Mouse (Mus musculus) lung, postnatal 0 days (tissue): Measurements from ENCODE around the gene Cep170b. TPM values are rescaled to one million over a fixed set of nuclear protein-coding genes. Genes with fewer than 3 reads are reported as not detected.

Experiments used
- ATAC-seq: fragments of 200-750 bp; cut with Nextera tagmentation; 2 replicates; pipeline ENCODE4 v1.8.0; 2017; ENCODE audit warnings: moderate library complexity
- DNase-seq: peaks from one replicate; pipeline ENCODE4 v3.0.0-alpha.2; 2016; ENCODE audit warnings: low spot score
- H3K27ac ChIP-seq: fragments of 300-500 bp; sonication (generic); 2 replicates; pipeline ENCODE4 v1.5.1; 2014; ENCODE audit warnings: antibody characterized with exemption, mild to moderate bottlenecking, low read length, mixed read lengths
- H3K27me3 ChIP-seq: fragments of 300-500 bp; sonication (generic); replicated peaks from 2 replicates; pipeline ENCODE4 v1.6.1; 2014; ENCODE audit warnings: low read length, mixed read lengths; ENCODE audit not compliant: insufficient read depth
- H3K36me3 ChIP-seq: fragments of 300-500 bp; sonication (generic); 2 replicates; pipeline ENCODE4 v1.6.1; 2014; ENCODE audit warnings: low read length, mixed read lengths; ENCODE audit not compliant: insufficient read depth
- H3K4me1 ChIP-seq: fragments of 300-500 bp; sonication (generic); 2 replicates; pipeline ENCODE4 v1.6.1; 2014; ENCODE audit warnings: antibody characterized with exemption, low read depth, low read length, mixed read lengths; ENCODE audit not compliant: insufficient read depth
- H3K4me2 ChIP-seq: fragments of 300-500 bp; sonication (generic); replicated peaks from 2 replicates; pipeline ENCODE4 v1.6.1; 2014; ENCODE audit warnings: low read depth, mild to moderate bottlenecking, low read length, moderate library complexity, mixed read lengths
- H3K4me3 ChIP-seq: fragments of 300-500 bp; sonication (generic); 2 replicates; pipeline ENCODE4 v1.5.1; 2014; ENCODE audit warnings: low read depth, low read length
- H3K9ac ChIP-seq: fragments of 300-500 bp; sonication (generic); replicated peaks from 2 replicates; pipeline ENCODE4 v1.6.1; 2014; ENCODE audit warnings: low read depth, mild to moderate bottlenecking
- H3K9me3 ChIP-seq: fragments of 300-500 bp; sonication (generic); 2 replicates; pipeline ENCODE4 v1.6.1; 2016; ENCODE audit warnings: low read length, mixed read lengths
- CTCF ChIP-seq: IDR thresholded peaks from 2 replicates; pipeline ENCODE4 v1.5.1; 2016; ENCODE audit warnings: antibody characterized with exemption, mild to moderate bottlenecking
- EP300 ChIP-seq: IDR thresholded peaks from 2 replicates; pipeline ENCODE4 v1.6.1; 2016; ENCODE audit warnings: antibody characterized with exemption, mild to moderate bottlenecking, control low read depth
- WGBS: fragments of 180-500 bp; shearing (Covaris S2); extraction: QIAGEN DNeasy Blood & Tissue Kit; methylation state at CpG from one replicate; pipeline ENCODE4 v1.1.7; 2014; 5-methylcytosine and 5-hydroxymethylcytosine counted together
- polyA plus RNA-seq: library from polyadenylated mRNA; unstranded; fragments of >200 nt; fragmentation: Nextera tagmentation; extraction: Ambion mirVana; gene quantifications from 2 replicates; pipeline ENCODE4 v1.2.1, GENCODE M21; 2015

Cep170b gene
- polyA plus RNA-seq, 1 experiment from 2014 or later = 17.5 TPM

GRCm38 (mm10) chr12:112757896-112758295 lies 37.6 kb downstream of the Cep170b start:
- Histone ChIP-seq H3K4me3 (no peak overlapping the region), H3K9me3 (no peaks in the 10 kb centered on the region), H3K9ac (no peak overlapping the region), H3K36me3 (no peaks in the 10 kb centered on the region), H3K4me1 (no peaks in the 10 kb centered on the region), H3K4me2 (no peak overlapping the region), H3K27ac (no peak overlapping the region), H3K27me3 (no peaks in the 10 kb centered on the region)
- WGBS = 79% methylated on average over 5 of the region's 5 CpGs
- no peak for ATAC-seq
- TF ChIP-seq CTCF = no peak
- no peak for TF ChIP-seq EP300
- DNase-seq = no peak

GRCm38 (mm10) chr12:112759471-112759870 lies 39.2 kb downstream of the Cep170b start:
- WGBS = 76% methylated on average over 3 of the region's 3 CpGs
- ATAC-seq = no peak
- no peaks in the 10 kb centered on the region for H3K36me3 ChIP-seq

GRCm38 (mm10) chr12:112760154-112760926 lies 40.1 kb downstream of the Cep170b start, which contains the start of gene Pld4:
Pld4 (plus strand) TSS chr12:112760655.
- WGBS = 34% methylated on average over 4 of the region's 4 CpGs
- no peak within 1 kb of the TSS for H3K4me3 ChIP-seq

More at GRCm38 (mm10) chr12:112759471-112759870, 39.2 kb downstream of the Cep170b start:
- no peak for DNase-seq
- Histone ChIP-seq H3K4me3 (no peak overlapping the region), H3K4me1 (no peaks in the 10 kb centered on the region), H3K9ac (no peak overlapping the region), H3K9me3 (no peaks in the 10 kb centered on the region), H3K4me2 (no peak overlapping the region), H3K27me3 (no peaks in the 10 kb centered on the region), H3K27ac (no peak overlapping the region)
- no peak for TF ChIP-seq EP300
- no peak for TF ChIP-seq CTCF

GRCm38 (mm10) chr12:112761411-112761810 lies 41.2 kb downstream of the Cep170b start:
- no peak for ATAC-seq
- Histone ChIP-seq H3K27ac (no peak overlapping the region), H3K4me1 (no peaks in the 10 kb centered on the region), H3K4me3 (no peak overlapping the region), H3K27me3 (no peaks in the 10 kb centered on the region), H3K36me3 (no peaks in the 10 kb centered on the region), H3K9me3 (no peaks in the 10 kb centered on the region), H3K9ac (no peak overlapping the region), H3K4me2 (no peak overlapping the region)
- TF ChIP-seq EP300 = no peak
- no peak for TF ChIP-seq CTCF
- WGBS = 79% methylated on average over 4 of the region's 4 CpGs
- no peak for DNase-seq

More at GRCm38 (mm10) chr12:112760154-112760926, 40.1 kb downstream of the Cep170b start, which contains the start of gene Pld4:
- Histone ChIP-seq H3K27me3 (no peaks in the 10 kb centered on the region), H3K9me3 (no peaks in the 10 kb centered on the region), H3K9ac (no peak within 1 kb of the TSS), H3K4me1 (no peaks in the 10 kb centered on the region), H3K36me3 (no peaks in the 10 kb centered on the region), H3K4me2 (0 out of 2 replicates have a peak within 1 kb of the TSS, but pooled peaks have one; percentile 11), H3K27ac (no peak within 1 kb of the TSS)
- no peak for DNase-seq
- no peak for ATAC-seq
- TF ChIP-seq EP300 (no peak), CTCF (no peak)

- Histone ChIP-seq H3K27ac (no peak overlapping the region), H3K36me3 (no peaks in the 10 kb centered on the region), H3K4me1 (no peaks in the 10 kb centered on the region), H3K9ac (no peak overlapping the region), H3K27me3 (no peaks in the 10 kb centered on the region), H3K4me2 (no peak overlapping the region), H3K4me3 (no peak overlapping the region), H3K9me3 (no peaks in the 10 kb centered on the region)
- WGBS = 85% methylated on average over 3 of the region's 3 CpGs
- DNase-seq (peak; percentile 4), ATAC-seq (no peak; the same call in 1 of the 2 replicates)
- TF ChIP-seq CTCF (no peak), EP300 (no peak)
Observed at GRCm38 (mm10) chr12:112762018-112762417, 41.8 kb downstream of the Cep170b start.

GRCm38 (mm10) chr12:112763176-112763575 lies 42.9 kb downstream of the Cep170b start:
- TF ChIP-seq CTCF (no peak), EP300 (no peak)
- Histone ChIP-seq H3K27ac (no peak overlapping the region), H3K9me3 (no peaks in the 10 kb centered on the region), H3K9ac (no peak overlapping the region), H3K36me3 (no peaks in the 10 kb centered on the region), H3K4me2 (no peak overlapping the region), H3K4me3 (no peak overlapping the region), H3K4me1 (no peaks in the 10 kb centered on the region), H3K27me3 (no peaks in the 10 kb centered on the region)
- 80% methylated on average over 4 of the region's 4 CpGs for WGBS
- no peak for DNase-seq
- ATAC-seq = no peak
